Mouse (Mus musculus): ENCODE results near the gene Mog. TPM values are rescaled to one million over a fixed set of nuclear protein-coding genes. Genes with fewer than 3 reads are reported as not detected.
"Not testable (repeated sequence)": the region's sequence is repeated elsewhere in the genome, so short reads cannot be mapped to it uniquely, and the experiment has no call there.

Gene Mog
- total RNA-seq, 2 experiments from 2014 or later, result 23.9 to 46.1 TPM

DNA sequence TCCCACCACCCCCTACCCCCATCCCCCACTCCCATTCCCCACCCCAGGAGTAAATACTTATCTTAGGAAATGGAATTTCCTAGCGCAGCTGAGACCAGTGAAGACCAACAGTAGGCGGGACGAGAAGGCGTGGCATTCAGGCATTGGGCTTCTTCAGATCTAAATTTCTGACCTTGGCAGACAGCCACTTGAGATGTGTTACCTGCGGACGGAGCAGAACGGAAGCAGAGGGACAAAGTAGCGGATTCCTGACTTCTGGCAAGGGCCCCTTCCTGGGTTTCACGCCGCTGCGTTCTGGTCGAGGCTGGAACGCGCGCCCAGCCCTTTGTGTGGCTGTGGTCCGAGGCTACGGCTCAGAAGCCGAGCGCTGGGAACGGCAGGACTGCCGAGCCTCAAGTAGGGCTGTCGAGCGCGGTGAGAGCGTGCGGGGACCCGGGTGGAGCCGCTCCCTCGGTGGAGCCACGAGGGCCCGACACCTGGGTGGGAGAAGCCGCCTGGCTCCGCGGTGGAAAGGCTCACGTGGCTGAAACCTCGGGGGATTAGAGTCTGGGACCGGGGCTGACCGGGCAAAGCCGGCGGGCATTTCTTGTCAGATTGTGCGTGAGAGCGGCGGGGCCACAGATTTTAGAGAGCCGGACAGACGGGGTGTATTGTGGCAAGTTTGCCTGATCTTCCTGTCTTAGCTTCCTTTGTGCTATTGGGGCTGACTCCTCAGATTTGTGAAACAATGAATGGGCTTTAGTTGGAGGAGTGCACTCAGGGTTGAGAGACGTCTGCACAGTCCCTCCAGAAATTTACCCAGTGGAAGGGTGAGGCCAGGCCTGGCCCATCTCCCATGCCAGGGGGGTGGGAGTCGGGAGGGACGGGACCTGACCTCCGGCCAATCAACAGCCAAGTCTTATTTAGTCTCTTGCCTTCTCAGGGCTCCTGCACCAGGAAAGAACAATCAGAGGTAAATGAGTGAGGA lies 20.6 kb downstream of the Mog start:
- intact Hi-C loops (cut with DNase I), result loop anchor here (2.0 kb wide), 1 partner anchor 44 kb away; no protein-coding TSS in a partner anchor
- DNase-seq (ENCODE audit: low spot score in 2 of 2), result peak; percentile 35 to 41

DNA sequence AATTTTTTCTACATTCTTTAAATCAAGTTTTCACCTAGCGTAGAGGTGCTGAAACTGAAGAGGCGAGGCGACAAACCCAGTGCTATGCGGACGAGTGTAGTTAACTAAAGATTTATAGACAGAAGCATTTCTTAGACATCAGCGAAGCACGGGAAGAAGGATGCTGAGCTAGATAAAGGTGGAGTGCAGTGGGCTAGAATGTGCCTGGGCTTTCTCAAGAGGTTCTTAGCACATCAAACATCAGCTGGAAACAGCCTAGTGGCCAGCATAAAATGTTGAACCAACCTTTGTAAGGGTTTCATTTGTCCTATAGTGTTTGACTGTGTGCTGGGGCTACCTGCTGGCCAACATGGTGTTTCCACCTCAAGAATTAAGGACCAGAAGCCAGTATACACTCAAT lies 22.3 kb downstream of the Mog start, which contains the start of gene Zfp57:
Zfp57 (plus strand) TSS at position 301 of the 400 bp plus-strand sequence.
- DNase-seq (ENCODE audit: low spot score in 2 of 2), result no peak
- intact Hi-C loops (cut with DNase I), result no loop called here

DNA sequence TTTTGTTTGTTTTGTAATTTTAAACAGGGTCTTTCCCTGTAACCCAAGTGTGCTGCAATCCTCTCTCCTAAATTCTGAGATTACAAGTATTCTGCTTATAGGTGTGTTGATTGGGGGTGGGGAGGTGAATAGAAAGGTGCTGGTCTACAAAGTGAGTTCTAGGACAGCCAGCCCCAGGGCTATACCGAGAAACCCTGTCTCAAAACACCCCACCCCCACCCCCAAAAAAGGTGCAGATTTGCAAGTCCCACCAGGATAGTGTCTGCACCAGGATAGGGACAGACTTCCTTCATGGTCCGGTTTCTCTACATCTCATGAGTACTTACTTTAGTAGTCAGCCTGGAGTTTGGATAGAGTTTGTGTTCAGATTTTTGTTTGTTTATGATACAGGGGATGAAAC lies 24.7 kb downstream of the Mog start:
- no peak for DNase-seq (ENCODE audit: low spot score in 2 of 2)
- intact Hi-C loops (cut with DNase I), result no loop called here

DNA sequence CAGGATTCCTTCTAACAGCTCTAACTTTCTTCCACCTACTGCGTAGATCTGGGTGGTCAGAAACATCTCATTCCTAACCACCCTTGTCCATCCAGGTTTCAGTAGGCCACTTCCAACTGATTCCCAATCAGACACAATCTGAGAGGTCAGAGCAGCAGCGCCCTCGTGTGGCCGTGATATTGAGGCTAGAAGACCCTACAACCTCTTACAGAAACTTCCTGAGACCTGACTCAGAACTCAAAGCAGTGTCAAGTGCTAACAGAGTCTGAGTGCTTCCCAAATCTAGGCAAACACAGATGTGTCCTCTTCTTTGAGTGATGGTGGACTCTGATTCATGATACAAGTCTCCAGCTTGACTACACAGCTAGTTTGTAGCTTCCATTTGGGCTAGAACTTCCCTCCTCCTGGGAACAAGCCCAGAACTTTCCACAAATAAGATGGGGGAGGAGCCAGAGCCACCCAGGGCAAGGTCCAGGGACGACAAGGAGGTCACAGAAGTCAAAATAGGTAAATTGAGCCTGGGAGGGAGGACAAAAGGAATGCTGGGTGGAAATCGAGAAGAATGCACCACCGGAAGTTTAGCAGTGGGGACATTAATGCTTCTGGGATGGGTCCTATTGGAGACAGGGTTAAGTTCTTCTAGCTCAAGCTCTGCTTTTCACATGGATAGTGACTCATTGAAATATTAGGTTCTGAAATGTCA lies 26.0 kb downstream of the Mog start:
- intact Hi-C loops (cut with DNase I), result no loop called here

DNA sequence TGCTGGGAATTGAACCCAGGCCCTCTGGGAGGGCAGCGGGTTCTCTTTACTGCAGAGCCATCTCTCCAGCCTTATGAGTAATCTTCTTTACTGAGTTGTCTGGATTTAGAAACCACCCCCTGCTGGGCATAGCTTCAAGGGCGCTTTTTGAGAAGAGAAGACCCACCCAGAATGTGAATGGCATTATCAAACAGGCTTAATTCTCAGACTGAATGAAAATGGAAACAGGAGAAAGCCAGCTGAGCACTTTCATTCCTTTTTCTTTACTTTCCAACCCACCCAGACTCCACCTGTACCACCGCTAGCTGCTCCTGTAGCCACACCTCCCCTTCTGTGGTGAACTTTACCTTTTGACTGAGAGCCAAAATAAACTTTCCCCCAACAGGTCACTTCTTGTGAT lies 27.8 kb downstream of the Mog start:
- DNase-seq (ENCODE audit: low spot score in 2 of 2), result no peak
- intact Hi-C loops (cut with DNase I), result no loop called here

More for the DNA sequence above, 26.0 kb downstream of the Mog start:
- DNase-seq (ENCODE audit: low spot score in 2 of 2), result peak; percentile 66 to 82

DNA sequence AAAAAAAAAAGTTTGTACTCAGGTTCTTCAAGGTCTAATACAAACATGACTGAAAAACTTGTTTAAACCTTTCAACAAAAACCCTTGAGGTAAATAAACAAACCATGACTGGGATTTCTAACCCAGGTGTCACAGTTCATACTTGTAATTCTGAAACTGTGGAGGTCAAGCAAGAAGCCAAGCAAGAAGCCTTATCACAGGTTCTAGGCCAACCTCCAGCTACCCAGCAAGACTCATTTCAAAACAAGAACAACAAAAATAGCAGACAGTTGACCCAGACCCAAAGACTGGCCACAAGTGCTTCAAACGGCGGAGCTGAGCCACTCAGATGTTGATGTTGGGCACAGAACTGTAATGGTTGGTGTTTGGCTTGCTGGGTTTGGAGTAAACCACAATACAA lies 28.7 kb downstream of the Mog start:
- DNase-seq (ENCODE audit: low spot score in 2 of 2), result no peak
- intact Hi-C loops (cut with DNase I), result no loop called here

DNA sequence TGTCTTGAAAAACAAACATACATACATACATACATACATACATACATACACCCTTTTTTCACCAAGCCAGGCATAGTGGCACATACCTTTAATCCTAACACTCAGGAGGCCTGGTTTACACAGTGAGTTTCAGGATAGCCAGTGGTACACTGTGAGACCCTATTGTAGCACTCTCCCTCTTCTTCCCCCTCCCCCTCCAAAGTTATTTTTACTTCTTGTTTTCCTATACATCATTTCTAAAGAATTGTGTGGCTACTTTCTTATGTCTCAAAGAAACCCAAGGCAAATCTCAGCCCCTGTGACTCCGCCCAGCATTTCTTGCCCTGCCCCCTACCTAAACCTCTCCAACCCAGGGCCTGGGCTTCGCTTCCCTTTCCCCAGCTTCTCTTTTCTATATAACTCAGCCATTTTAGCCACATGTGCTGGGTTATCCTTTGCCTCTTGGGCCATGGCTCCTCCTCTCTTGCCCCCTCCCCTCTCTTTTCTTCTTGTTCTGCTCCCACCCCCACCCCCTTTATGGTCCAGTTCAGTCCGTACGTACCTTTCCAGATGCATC lies 29.4 kb downstream of the Mog start:
- intact Hi-C loops (cut with DNase I), result no loop called here
- no peak for DNase-seq (ENCODE audit: low spot score in 2 of 2)

DNA sequence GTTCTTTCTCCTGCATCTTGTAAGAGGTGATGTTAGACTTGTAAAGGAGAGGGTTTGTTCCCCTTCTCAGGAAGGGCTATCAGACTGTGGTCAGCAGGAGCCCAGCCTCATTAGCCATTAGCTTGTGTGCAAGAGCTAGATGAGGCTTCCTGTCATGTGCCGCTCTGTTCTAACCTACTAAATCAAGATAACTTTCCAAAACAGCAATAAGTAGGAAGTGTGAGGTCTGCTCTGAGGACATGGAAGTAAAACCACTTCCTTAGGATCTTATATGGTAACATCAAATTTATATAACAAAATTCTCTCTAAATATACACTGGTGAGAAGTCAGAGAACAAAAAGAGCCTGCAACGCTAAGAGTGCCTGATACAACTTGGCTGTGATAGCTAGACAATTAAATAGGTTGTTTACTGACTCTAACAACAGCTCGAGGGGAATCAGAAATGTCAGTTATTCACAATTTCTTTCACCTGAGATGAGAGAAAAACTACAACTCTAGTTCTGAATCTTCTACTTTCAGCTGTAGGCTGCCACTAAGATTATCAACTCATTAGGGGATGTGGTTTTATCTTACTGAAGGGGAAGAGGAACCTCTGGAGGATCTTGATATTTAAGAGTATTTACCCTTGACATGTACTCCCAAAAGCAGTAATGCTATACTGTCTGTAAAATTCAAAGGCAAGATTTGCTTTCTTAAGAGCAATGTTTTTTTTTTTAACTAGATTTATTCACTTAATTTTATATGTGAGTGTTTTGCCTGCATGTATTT lies 30.7 kb downstream of the Mog start:
- DNase-seq (ENCODE audit: low spot score in 2 of 2), result peak in 1 of 2 experiments; percentile 15
- intact Hi-C loops (cut with DNase I), result no loop called here

DNA sequence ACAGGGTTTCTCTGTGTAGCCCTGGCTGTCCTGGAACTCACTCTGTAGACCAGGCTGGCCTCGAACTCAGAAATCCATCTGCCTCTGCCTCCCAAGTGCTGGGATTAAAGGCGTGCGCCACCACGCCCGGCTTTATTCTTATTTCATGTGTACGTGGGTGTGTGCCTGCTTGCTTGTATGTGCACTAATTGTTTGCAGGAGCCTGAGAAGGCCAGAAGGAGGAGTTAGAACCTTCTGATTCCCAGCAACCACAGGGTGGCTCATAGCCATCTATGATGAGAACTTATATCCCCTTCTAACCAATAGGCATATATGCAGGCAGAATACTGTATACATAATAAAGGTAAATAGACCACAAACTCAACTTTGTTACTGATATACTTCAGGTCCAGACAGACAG lies 32.6 kb downstream of the Mog start:
- intact Hi-C loops (cut with DNase I), result not testable (repeated sequence)

DNA sequence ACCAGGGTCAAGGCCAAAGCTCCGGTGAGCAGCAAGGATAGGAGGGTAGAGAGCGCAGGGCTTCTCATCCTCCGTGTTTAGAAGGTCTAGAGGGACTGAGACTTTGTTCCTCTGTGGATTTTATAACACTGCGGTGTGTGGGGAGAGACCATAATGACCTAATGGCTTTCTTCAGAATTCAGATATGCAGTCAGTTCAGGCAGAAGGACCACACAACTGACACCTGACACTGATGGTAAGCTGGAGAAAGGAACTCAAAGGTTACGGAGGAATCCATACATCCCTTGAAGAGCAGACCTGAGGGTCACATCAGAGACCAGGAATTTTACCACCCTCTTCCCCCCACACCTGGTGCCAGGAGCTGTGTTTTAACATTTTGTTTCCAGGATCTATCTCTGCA lies 33.8 kb downstream of the Mog start, which contains the start of gene H2-M5:
H2-M5 (minus strand) TSS at position 101 of the 400 bp plus-strand sequence.
- intact Hi-C loops (cut with DNase I), result no loop called here

More for the DNA sequence above, 32.6 kb downstream of the Mog start:
- not testable (repeated sequence) for DNase-seq (ENCODE audit: low spot score in 2 of 2)

DNA sequence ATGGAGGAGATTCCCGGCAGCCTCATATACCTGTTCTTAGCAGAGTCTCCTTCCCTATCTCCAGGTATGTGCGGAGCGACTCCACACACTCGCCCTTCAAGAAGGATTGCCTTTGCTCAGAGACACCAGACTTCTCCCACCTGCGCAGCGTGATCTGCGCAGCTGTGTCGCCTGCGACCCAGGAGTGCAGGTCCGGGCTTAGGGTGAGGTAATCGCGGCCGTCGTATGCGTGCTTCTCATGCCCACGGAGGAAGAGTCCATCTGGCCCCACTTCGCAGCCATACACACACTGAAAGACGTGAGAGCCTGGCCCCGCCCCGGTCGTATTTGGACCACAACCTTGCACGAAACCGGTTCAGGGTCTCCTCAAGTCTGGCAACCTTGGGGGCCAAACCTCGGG lies 34.7 kb downstream of the Mog start:
- intact Hi-C loops (cut with DNase I), result no loop called here
- DNase-seq (ENCODE audit: low spot score in 2 of 2), result no peak

More for the DNA sequence above, 33.8 kb downstream of the Mog start, which contains the start of gene H2-M5:
- DNase-seq (ENCODE audit: low spot score in 2 of 2), result no peak

DNA sequence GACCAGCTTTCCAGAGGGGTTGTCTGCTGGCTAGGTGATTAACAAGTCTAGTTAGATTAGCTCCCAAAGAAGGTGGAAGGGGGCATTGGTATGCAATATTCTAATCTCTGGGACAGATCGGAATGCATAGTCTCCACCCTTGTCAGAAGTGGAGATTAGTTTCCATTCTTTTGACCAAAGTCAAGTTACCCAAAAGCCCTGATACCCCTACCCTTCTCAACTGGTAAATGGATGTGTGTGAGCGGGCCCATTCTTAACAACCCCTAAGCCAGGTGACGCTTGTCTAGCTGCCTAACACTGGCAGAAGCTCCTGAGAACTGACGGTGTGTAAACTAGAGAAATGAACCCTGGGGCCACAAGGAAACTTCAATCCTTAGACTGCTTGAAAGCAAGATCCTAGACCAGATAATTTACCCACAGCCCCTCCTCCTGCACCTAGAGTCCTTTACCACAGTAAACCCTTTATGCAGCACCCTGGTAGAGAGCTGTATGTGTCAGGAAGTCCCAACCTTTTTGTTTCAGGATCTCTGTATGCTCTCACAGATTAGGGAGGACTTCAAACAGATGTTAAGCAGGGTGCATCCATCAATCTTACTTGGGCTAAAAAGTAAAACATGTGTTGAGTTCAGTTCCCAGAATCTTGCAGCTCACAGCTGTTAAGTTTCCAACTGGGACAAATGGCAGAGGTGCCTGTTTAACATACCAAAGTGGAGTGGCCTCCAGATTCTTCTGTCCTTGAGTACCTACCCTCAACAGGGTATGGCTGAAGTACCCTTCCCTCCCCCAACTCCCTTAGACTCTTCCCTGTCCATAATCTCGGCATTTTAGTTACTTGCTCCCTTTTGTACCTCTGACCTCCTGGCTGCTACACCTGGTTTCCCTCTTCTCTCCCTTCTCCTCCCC lies 40.7 kb downstream of the Mog start:
- intact Hi-C loops (cut with DNase I), result no loop called here
- DNase-seq (ENCODE audit: low spot score in 2 of 2), result no peak

DNA sequence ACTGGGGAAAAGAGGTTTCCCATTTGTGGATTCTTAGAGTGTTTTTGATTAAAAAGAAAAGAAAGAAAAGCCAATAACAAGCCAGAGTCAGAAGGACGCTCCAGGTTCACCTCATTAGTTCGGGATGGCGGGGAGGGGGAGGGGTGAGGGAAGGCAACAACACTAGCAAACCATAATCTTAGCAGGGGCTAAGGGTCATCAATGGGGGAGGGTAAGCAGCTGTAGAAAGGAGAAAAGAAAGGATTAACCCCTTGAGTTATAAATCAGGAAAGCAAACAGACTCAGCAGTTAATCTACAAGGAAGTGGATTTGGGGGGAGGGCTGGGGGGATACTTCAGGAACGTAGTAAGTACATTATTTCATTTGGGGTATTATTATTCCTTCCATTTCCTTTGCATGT lies 41.4 kb downstream of the Mog start:
- DNase-seq (ENCODE audit: low spot score in 2 of 2), result no peak
- intact Hi-C loops (cut with DNase I), result no loop called here

DNA sequence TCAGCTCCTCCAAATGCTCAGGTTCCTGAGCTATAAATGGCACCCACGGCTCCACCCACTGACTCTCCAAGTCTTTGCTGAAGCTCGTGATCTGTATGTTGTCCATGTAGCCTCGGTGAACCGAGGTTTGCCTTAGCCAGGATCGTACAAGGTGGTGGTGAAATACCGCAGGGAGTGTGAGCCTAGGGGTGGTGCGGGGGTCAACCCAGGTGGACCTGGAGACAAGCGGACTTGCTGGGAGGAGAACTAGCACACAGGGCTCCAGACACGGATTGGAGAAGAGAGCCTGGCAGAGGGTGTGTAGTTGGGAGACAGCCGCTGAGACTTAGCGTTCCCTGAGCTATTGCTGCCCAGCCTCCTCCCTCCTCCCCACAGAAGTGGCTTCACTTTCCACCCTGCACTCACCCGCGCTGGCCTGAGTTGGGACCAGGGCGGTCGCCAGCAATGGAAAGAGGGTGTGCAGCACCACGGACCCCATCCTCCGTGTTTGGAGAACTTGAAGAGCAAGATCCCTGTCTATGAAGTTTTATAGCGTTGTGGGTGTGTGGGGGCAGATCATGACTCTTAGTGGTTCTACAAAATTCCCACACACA lies 41.9 kb downstream of the Mog start, which contains the start of gene 2410137M14Rik:
2410137M14Rik (minus strand) TSS at position 17 of the 593 bp plus-strand sequence.
- intact Hi-C loops (cut with DNase I), result no loop called here
- DNase-seq (ENCODE audit: low spot score in 2 of 2), result peak; percentile 19 to 30

DNA sequence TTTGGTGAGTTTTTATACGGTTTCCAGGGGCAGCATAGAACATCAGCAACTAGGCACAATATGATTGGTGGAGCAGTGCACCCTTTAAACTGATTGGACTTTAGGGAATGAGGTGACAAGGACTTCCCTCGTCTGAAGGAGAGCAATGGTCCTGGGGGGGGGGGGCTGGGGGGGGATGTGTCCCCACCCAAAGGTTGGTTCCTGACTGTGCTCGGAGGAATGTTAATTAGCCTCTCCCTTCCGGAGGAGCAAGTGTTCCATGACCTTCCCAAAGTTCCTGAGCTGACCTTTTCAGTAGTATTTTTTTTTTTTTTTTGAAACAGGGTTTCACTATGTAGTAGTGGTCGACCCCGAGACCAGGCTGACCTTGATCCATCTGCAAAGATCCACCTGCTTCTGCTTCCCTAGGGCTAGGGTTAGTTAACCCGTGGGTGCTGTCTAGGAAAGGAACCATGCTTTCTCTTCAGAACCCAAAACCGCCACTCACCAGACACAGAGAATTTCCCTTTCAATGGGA lies 49.9 kb downstream of the Mog start:
- no peak for DNase-seq (ENCODE audit: low spot score in 2 of 2)
- intact Hi-C loops (cut with DNase I), result no loop called here

DNA sequence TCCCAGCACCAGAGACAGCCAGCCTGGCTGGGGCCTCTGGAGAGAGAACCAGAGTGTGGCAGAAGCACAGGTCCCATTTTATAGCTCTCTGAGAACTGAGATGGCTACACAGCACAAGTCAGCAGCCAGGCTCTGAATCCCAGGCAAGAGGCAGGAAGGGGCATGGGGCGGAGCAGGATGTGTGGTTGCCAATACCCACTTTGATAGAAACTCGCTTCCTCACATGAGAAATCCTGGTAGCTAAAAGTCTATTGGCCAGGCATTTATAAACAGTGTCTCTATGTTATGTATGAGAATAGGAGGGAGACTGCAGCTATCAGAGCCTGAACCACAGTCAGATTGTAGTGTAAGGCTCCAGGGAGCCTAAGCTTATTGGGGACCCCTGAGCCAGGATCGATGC lies 50.4 kb downstream of the Mog start:
- intact Hi-C loops (cut with DNase I), result no loop called here
- no peak for DNase-seq (ENCODE audit: low spot score in 2 of 2)

DNA sequence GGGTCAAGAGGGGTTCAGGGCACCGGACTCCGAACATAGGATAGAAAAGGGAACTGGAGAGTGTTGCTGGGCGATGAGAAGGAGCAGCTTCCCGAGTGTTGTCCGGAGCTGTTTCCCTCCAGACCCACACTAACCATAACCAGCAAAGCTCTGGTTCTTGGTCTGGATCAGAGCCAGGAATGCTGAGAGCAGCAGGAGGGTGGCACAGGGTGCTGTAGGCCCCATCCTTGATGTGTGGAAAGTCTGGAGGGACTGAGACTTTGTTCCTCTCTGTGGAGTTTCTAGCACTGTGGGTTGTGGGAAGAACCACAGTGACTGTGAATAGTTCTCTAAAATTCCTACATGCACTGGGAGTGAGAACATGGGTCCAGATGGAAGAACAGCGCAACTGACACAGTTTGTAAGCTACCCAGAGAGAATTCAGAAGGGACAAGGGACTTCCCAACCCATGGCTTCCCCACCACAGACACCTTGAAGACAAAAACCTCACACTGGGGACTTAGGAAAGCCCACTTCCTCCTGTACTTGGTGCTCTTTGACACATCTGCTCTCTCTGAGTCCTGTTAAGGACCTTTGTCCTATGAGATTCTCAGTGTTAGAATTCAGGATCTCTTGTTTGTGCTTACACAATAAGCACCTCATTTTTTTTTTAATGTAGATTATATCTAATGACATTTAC lies 51.9 kb downstream of the Mog start:
- intact Hi-C loops (cut with DNase I), result no loop called here
- DNase-seq (ENCODE audit: low spot score in 2 of 2), result no peak
